Mouse (Mus musculus) heart, postnatal 25 days (tissue): ENCODE results near the gene Aff4. TPM values are rescaled to one million over a fixed set of nuclear protein-coding genes. Genes with fewer than 3 reads are reported as not detected.
"Not testable (repeated sequence)": the region's sequence is repeated elsewhere in the genome, so short reads cannot be mapped to it uniquely, and the experiment has no call there.

Experiments used
- DNase-seq: peaks from one replicate; pipeline ENCODE4 v3.0.0; 2022; ENCODE audit warnings: low spot score
- intact Hi-C: fragments of 180-260 bp; cut with DNase I; formaldehyde crosslinking; loops from one replicate; pipeline ENCODE4 v1.15.1; 2025
- total RNA-seq, 2 experiments: library from RNA; stranded (reverse); gene quantifications; 2 replicates each; pipeline ENCODE4 v1.2.3; 2021

The Aff4 gene
- total RNA-seq, 2 experiments from 2014 or later: 84.5 to 91.1 TPM

DNA sequence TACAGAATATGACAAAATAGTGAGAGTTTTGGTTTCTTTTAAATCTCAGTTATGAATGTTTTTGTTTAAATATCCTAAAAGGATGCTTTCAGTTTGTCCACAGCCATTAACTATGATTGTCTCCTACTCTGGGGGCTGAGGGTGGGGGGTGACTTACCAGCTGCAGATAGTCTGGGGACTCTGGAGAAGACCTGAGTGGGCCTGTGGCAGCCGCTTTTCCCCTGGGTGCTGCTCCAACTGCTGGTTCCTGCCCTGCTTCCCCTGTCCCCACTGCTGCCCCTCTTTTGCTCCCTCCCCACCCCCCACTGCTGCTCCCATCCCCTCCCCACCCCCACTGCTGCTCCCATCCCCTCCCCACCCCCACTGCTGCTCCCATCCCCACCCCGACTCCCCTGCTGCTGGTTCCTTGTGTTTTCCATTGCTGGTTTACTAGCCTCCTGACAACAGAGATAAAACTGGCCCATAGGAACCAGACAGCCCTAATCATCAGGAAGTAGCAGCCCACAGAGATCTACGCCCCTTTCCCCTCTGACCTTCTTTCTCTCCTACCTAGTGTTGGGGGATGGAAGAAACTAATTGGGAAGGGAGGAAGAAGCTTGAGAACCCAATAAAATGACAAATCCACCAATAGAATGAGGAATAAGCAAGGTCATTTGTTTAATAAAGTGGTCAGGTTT, 15.0 kb upstream of the Aff4 start:
- intact Hi-C loops: no loop called here
- no peak for DNase-seq

DNA sequence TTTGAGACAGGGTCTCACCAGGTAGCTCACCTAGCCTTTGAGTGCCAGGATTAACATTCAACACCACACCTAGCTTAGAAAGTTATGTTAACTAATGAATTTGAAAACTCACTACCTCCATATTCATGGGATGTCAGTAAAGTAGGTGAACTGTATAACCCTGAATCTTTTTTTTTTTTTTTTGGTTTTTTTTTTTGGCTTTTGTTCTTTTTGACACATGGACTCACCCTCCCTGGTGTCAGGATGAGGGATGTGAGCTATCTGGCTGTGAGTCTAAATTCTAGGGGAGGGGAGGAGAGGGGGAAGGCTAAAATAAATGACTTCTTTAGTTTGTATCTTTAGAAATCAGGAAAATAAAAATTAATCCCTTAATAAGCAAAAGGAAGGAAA, 14.5 kb upstream of the Aff4 start:
- DNase-seq: no peak
- intact Hi-C loops: no loop called here

DNA sequence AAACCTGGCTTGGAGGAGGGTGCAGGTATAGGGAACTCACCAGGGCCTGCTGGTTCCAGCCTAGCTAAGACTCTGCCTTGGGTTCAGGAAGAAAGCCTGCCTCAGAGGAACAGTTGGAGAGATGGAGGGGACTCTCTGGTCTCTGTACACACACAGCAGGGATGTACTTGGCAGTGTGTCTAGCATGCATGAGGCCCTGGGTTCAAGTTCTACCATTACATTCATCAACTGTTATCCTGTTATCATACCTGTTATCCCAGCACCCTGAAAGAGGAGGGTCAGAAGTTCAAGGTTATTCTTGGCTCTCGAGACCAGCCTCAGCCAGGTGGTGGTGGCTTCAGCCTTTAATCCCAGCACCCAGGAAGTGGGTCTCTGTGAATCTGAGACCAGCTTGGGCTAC, 13.7 kb upstream of the Aff4 start:
- no peak for DNase-seq
- intact Hi-C loops: no loop called here

DNA sequence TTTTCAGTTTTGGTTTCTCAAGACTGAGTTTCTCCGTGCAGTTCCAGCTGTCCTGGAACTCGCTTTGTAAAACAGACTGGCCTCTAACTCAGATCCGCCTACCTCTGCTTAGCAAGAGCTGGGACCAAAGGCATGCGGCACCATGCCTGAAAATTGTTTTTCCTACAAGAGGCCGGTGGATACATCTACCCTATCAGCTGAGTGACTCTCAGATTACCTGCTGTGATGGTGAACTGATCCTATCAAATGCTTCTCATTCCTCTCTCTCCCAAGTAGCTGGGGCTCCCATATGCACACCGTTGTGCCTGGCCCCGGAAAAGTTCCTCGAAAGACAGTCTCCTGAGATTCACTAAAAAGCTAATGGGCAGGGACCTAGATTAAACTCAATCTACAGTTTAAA, 12.9 kb upstream of the Aff4 start:
- no peak for DNase-seq
- intact Hi-C loops: no loop called here

DNA sequence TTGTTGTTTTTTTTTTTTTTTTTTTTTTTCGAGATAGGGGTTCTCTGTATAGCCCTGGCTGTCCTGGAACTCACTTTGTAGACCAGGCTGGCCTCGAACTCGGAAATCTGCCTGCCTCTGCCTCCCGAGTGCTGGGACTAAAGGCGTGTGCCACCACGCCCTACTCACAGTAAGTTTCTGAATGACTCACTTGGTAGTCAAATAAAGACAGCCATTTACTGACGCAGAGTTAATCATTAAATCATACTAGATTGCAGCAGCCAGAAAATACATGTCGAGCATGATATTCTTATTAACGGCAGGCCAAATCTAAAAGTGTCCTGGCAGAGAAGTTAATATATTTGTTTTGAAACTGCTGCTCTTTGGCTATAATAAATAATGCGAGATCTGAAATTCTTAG, 9.6 kb upstream of the Aff4 start:
- DNase-seq, intact Hi-C loops: not testable (repeated sequence)

DNA sequence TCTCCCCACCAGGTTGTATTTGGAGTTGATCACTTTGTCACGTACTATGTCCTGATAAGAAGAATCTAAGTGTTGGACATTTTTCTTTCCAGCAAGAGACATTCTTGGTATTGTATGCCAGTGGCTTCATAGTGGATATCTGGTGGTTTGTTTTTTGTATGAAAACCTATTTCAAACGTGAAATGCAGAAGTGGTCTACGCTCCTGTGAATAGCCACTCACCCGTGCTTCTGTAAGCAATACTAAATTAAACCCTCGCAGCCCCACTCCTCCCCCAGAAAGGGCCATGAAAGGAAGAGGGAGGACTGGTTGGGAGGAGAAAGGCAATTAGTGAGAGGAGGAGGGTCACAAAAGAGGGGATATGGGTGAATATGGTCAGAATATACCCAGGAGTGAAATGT, 7.9 kb upstream of the Aff4 start:
- intact Hi-C loops: no loop called here
- no peak for DNase-seq

DNA sequence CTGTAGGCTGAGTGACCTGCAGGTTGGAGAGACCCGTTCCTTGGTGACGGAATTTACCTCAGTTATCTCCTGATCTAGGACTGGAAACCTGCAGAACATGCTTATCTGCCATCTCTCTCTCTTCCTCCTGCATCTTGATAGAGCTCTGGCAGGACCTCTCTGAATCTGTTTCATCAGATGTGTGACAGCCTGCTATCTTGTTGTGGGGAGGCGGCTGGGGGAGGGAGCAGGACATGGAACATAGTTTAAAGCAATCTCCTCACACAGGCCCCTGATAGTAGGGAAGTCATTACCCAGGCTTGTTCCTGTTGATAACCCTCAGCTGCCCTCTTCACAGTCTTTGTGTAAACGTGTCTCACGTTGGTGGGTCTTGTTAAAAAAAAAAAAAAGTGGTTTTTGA, 5.3 kb upstream of the Aff4 start:
- no peak for DNase-seq
- intact Hi-C loops: no loop called here

DNA sequence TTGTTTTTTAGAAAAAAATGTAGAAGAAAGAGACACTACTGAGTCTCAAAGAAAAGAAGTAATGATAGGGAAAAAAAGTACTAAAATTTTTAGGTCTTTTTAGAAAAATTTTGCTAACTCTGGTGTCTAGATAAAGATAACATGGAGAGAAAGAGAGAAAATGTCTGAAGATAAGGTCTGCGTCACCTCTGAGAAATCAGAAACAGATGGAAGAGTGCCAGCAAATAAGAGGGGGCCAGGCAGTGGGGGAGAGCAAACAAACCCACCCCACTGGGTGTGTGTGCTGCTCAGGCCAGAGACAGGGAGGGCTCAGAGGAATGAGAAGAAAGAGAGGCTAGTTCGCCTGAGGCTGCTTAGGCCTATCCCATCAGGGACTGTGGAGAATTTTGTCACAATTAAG, 4.9 kb upstream of the Aff4 start:
- DNase-seq: no peak
- intact Hi-C loops: no loop called here

DNA sequence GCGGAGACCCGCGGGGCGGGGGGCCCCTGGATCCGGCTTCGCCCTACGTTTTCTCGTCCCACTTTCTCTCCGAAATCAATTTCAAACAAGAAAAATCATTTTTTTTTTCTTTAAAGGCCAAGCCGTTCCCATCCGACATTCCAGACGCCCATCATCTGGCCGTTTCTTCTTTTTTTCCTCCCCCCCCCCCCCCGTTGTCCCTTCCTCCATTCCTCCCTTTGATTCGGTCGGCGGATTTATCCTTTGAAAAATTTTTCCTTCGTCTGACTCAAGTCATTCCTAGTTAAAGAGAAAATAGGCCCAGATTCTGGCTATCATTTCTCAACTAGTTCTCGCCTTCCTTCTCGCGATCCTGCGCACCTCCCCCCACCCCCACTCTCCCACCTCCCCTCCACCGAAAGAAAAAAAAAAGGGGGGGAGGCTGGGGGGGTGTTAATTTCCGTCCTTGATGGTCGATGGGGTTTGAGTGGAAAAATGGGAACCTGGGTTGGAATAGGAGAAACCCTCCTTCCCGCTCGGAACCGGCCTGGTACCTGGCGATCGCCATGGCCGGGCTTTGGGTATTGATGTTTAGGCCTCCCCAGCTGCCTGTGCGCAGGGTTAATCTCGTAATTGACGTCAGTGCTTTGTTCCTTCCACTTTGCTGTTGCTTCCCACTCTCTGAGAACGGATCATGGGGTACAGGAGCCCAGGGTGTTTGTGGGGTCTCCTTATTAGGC, 750 bp downstream of the Aff4 start:
- DNase-seq: peak; percentile 19
- intact Hi-C loops: loop anchor here (5.0 kb wide), 1 partner anchor 44 kb away; no protein-coding TSS in a partner anchor

DNA sequence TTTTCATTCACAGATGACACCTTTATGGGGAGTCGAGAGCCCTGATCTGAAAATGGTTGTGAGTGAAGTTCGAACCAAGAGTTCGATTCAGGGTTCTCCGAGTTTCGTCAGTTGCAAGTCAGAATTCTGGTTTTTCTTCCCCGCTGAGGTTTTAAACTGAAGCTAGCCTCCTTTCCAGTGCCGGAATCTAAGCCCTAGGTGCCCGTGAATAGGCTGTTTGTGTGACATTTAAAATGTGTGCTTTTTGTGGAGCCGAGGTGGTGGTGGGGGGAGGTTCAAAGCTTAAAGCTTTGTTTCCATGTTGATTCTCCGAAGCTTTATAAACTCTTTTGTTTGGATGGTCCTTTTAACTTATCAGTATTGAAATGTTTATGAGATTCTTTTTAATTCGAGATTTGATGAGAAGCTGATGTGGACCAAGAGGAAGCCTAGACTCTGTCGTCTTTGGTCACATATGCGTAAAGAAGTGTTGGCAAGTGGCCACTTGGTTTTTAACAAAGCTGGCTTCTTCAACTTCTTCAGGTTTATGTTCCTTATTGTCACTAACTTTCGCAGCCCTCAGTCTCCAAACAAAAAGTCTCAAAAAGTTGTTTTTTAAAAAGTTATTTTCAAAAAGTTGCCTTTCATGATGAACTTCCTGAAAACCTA, 1.4 kb downstream of the Aff4 start:
- intact Hi-C loops: loop anchor here (5.0 kb wide), 1 partner anchor 45 kb away; no protein-coding TSS in a partner anchor
- DNase-seq: no peak

DNA sequence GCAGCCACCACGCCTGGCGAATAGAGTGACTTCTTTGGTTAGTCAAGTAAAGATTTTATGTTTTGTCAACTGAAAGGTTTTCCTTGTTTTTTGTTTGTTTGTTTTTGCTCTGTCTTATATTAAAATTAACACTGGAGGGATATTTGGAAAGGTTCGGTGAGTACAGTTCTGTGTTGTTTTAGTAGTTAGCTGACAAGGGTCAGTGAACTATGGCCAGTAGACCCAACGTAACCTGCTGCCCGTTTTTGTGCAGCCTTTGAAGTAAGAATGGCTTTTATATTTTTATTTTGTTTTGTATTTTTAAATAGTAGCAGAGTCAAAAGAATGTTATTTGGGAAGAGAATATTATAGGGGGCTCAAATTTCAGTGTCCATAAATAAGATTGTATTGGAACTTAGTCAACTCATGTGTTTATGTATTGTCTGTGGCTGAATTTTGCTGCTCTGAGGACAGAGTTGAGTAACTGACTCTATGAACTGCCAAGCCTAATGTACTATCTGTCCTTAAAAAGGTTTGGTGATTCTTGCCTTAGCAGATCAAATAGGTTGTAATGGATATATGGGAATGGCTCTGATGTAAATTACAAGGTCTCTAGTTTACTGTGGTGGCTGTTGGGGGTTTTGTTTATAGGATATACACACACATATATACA, 8.0 kb downstream of the Aff4 start:
- DNase-seq: no peak
- intact Hi-C loops: no loop called here

DNA sequence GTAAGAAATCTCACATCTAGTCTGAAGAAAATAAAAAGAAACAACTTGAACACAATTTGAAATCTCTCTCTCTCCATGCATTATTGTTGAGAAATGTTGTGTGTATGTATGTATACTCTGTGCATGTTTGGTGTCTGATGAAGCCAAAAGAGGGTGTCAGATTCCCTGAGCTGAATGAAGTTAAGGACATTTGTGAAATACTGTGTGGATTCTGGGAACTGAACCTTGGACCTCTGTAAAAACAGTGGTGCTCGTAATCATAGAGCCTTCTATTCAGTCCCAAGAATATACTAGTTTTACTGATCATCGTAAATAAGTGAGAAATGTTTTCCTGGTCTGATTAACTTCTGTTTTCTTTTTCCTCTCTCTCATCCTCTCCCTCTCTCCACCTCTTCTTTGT, 16.4 kb downstream of the Aff4 start:
- intact Hi-C loops: no loop called here
- DNase-seq: no peak

DNA sequence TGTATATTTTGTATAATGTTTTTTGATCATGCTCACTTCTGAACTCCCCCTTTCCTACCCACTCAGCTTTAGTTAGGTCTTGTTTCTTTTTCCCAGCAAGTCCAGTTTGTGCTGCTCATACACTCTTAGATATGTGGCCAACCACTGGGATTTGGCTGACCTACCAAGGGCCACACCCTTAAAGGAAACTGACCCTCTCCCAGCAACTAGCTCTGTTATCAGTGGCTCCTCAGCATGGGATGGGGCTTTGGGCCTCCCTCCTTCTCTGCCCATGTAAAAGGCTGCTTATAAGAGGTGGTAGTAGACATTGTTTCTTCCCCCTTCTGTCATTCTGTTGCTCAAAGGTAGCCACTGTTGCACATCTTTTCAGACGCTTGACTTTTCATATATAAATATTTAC, 28.3 kb downstream of the Aff4 start:
- peak; percentile 2 for DNase-seq
- intact Hi-C loops: no loop called here

DNA sequence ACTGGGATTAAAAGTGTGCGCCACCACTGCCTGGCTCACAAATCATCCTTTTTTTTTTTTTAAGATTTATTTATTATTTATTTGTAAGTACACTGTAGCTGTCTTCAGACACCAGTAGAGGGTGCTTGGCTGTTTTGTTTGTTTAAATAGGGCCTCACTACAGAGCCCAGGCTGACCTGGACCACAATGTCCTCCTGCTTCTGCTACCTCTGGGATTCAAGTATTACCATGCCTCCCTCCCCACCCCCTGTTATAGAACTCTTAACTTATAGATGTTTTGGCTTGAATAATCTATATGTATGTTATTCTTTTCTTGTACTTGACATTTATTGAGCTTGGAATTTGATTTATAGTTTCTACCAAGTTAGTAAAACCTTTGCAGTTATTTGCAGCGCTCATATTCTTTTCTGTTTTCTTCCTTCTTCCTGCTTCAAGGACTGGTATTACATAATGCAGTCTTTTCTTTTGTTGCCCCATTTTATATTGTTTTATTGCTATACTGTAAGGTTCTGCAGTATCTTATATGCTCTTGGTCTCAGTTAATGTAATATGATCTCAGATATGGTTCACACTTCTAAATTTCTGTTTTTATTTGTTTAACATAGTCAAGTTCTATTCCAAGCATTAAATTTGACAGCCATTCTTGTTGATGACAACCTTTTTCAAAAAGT, 33.3 kb downstream of the Aff4 start:
- DNase-seq: no peak
- intact Hi-C loops: no loop called here

DNA sequence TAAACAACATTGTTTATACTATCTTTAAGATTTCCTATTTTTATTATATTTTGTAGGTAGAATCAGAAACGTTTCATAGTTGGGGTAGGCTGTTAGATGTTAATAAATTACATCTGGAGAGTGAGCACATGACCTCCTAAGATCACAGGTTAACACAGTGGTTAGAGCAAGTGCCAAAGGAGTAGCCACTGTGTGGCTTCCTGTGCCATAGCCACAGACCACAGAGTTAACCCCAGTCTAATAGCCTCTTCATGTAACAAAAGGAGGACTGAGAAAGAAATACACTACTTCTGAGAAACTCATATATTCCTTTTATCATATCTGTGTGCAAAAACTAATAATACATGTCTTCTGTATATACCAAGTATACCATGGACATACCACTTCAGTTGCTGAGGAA, 43.2 kb downstream of the Aff4 start:
- DNase-seq: no peak
- intact Hi-C loops: no loop called here

DNA sequence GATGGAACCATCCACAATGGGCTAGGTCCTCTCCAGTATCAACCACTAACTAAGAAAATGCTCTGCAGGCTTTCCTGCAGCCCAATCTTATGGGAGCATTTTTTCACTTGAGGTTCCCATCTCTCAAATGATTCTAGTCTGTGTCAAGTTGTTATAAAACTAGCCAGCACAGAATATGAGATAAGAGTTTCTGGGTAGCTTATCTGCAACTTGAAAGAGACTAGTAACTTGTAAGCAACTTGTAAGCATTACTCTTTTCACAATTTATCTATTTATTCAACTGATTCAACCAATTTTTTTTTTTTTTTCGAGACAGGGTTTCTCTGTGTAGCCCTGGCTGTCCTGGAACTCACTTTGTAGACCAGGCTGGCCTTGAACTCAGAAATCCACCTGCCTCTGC, 53.0 kb downstream of the Aff4 start:
- DNase-seq: no peak
- intact Hi-C loops: no loop called here

DNA sequence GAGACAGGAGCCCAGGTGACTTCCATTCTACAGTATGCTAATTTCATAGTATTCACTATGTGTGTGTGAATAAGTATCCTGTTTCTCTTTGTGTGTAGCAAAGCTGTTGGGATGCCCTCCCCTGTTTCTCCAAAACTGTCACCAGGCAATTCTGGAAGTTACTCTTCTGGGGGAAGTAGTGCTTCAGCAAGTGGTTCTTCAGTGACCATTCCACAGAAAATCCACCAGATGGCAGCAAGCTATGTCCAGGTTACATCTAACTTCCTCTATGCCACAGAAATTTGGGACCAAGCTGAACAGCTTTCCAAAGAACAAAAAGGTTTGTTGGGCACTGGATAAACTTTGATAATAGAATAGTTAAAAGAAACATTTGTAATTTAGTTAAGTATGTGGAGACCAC, 61.1 kb downstream of the Aff4 start:
- no peak for DNase-seq
- intact Hi-C loops: no loop called here

DNA sequence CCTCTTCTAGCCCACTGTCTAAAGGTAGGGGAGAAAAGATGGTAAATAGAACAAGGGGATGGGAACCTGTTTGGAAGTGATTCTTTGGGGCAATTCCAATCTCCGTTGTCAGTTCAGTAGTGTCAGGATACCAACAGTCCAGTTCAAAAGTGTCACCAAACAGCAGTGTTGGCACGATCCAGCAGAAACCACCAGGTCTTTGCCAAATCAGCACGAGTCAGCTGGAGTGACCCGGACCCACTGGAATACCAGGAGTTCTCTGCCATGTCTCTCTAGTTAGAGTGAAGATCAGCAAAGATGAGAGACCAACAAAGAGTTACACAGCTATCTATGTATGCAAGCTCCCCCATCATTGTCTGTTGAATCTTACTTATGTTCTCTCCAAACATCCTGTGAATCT, 63.2 kb downstream of the Aff4 start:
- no peak for DNase-seq
- intact Hi-C loops: no loop called here

DNA sequence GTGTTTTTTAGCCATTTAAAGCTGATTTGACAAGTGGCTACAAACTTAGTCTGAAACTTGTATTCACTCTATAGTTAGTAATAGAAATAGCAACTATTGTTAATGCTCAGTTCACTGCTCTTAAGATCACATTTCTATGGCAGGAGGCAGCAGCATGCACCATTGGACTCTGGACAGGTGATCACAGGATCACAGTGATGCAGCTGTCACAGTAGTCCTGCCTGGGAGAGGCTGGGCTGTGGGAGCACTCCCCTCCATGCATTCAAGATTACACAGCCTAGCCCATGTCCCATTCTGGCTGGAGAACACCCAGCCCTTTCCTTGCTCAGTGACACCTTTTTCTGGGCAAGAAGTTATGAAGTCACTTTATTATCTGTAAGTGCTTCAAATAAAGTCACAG, 67.4 kb downstream of the Aff4 start:
- intact Hi-C loops: no loop called here
- DNase-seq: no peak

DNA sequence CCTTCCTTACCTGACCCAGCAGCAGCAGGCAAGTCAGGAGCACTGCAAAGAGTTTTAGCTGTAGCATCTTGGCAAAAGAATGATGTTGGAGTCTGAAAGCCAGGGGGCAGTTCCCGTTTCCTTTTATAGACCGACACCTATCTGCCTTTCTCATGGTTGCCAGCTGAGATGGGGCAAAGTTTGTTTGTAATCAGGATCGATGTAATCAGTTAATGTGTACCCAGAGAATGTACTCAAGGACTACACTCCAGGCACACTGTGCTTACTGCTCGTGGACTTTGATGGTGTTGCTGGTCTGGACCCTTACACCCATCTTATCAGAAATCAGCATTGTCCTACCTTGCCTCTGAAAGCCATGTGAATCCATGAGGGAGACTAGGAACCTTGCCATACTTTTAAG, 72.4 kb downstream of the Aff4 start, which contains the start of gene Leap2:
Gene Leap2, minus strand, starts transcription at position 135 of the 400 bp plus-strand sequence.
- no peak for DNase-seq
- intact Hi-C loops: no loop called here
